ENCODE assay signal across 11 mouse cellular contexts in the genomic region with DNA sequence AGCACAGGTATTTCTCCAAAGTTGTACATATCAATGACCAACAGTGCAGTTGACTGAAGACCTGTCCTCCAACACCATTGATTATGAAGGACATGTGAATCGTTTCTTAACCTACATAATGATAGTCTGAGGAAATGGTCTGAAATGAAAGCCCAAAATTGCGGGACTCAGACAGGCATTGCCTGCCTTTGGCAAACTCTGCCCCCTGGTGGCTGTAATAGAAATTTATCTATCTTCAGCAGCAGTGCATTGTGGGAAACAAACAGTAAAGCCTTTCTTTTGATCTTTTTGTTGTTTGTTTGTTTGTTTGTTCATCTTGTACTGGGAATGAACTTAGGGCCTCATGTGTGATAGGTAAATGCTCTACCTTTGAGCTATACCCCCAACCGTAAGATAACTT. TPM values are rescaled to one million over a fixed set of nuclear protein-coding genes. Genes with fewer than 3 reads are reported as not detected.
A peak's percentile ranks its signal among the peaks of the same experiment; 100 is the strongest.
DNase-seq lines count a peak whose midpoint lies in the region; ATAC-seq and TF ChIP-seq lines count a peak whose summit lies in the region.
"Had no signal": no experiment of that assay in that cellular context is flagged by ENCODE, and none has a peak within 500 bp of the region (broad histone marks: within the 10 kb centered on the region; RNA-seq: fewer than 3 reads in every experiment).

No protein-coding gene starts in this region.

- in situ Hi-C loops in CH12.LX (cut with MboI; ENCODE audit: low pct_ligation_motif_present, low pct_unique_long_range_greater_than_20kb, low sequenced_read_pairs), result no loop called here

- TF ChIP-seq POLR2A in lung, adult 2 months (IDR thresholded peaks at IDR 0.05; ENCODE audit: borderline replicate concordance, extremely low read depth, low read depth, low read length), result no peak
- no peak for TF ChIP-seq POLR2A in CH12.LX (IDR thresholded peaks at IDR 0.05; ENCODE audit: low read depth, low read length)
- no peak for TF ChIP-seq POLR2A in brain, embryonic 14.5 days (IDR thresholded peaks at IDR 0.05; ENCODE audit: borderline replicate concordance, extremely low read depth, insufficient read depth, insufficient read length, poor library complexity, severe bottlenecking)
- TF ChIP-seq POLR2A in cerebellum, adult 2 months (IDR thresholded peaks at IDR 0.05; ENCODE audit: borderline replicate concordance, insufficient read depth, low read length), result no peak

- no peaks in the 10 kb centered on the region for H3K27me3 ChIP-seq in forebrain, postnatal 0 days (ENCODE audit: insufficient read depth, low read length)
- no peaks in the 10 kb centered on the region for H3K27me3 ChIP-seq in forebrain, embryonic 15.5 days
- H3K27me3 ChIP-seq in CH12.LX (replicated peaks), result no peaks in the 10 kb centered on the region
- no peaks in the 10 kb centered on the region for H3K27me3 ChIP-seq in cerebellum, adult 2 months (ENCODE audit: control insufficient read depth, insufficient read depth, low read length)
- H3K27me3 ChIP-seq: forebrain, embryonic 12.5 days had no signal

- no peak for TF ChIP-seq EP300 in CH12.LX (IDR thresholded peaks at IDR 0.05; ENCODE audit: low read length)

- no peaks in the 10 kb centered on the region for H3K36me3 ChIP-seq in forebrain, postnatal 0 days (ENCODE audit: insufficient read depth)
- H3K36me3 ChIP-seq in forebrain, embryonic 15.5 days, result no peaks in the 10 kb centered on the region
- H3K36me3 ChIP-seq in CH12.LX (replicated peaks in 1 of 2; ENCODE audit: control insufficient read depth in 1 of 2, insufficient read depth in 1 of 2, low read length in 1 of 2), result no peaks in the 10 kb centered on the region
- H3K36me3 ChIP-seq: forebrain, embryonic 12.5 days; G1E had no signal

- ATAC-seq in forebrain, postnatal 0 days, result no peak
- no peak for ATAC-seq in forebrain, embryonic 15.5 days (replicated peaks)

- WGBS in forebrain, postnatal 0 days, result 91% methylated on average over 3 of the region's 3 CpGs
- 88% methylated on average over 3 of the region's 3 CpGs for WGBS in forebrain, embryonic 15.5 days
- 89% methylated on average over 3 of the region's 3 CpGs for WGBS in lung, adult 2 months
- 89% methylated on average over 3 of the region's 3 CpGs for WGBS in cerebellum, adult 2 months

- no peaks in the 10 kb centered on the region for H3K9me3 ChIP-seq in forebrain, postnatal 0 days (ENCODE audit: low read length)
- H3K9me3 ChIP-seq in forebrain, embryonic 15.5 days, result no peaks in the 10 kb centered on the region
- H3K9me3 ChIP-seq in CH12.LX (replicated peaks; ENCODE audit: low read length), result peaks cover 3% of the 10 kb centered on the region
- H3K9me3 ChIP-seq: forebrain, embryonic 12.5 days; G1E had no signal

- H3K4me1 ChIP-seq in forebrain, postnatal 0 days (ENCODE audit: insufficient read depth), result no peaks in the 10 kb centered on the region
- no peaks in the 10 kb centered on the region for H3K4me1 ChIP-seq in forebrain, embryonic 15.5 days
- H3K4me1 ChIP-seq in lung, adult 2 months (ENCODE audit: control insufficient read depth, insufficient read depth, low read length), result no peaks in the 10 kb centered on the region
- H3K4me1 ChIP-seq in CH12.LX (ENCODE audit: control insufficient read depth in 1 of 2, insufficient read depth in 2 of 2), result no peaks in the 10 kb centered on the region; a peak in 1 of 4 replicates
- H3K4me1 ChIP-seq in cerebellum, adult 2 months (ENCODE audit: control insufficient read depth, insufficient read depth, low read length), result no peaks in the 10 kb centered on the region
- H3K4me1 ChIP-seq: forebrain, embryonic 12.5 days had no signal

- TF ChIP-seq CTCF in forebrain, postnatal 0 days (IDR thresholded peaks at IDR 0.05; ENCODE audit: low read depth), result peak; percentile 30
- 0 out of 2 replicates have a peak, but pooled peaks have one; percentile 23 for TF ChIP-seq CTCF in lung, adult 2 months (IDR thresholded peaks at IDR 0.05; ENCODE audit: insufficient read depth, low read length)
- TF ChIP-seq CTCF in CH12.LX (conservative IDR thresholded peaks at IDR 0.05 in 1 of 2, IDR thresholded peaks at IDR 0.05 in 1 of 2; ENCODE audit: low read depth in 2 of 2, low read length in 2 of 2), result peak; percentile 40 to 66
- TF ChIP-seq CTCF in brain, embryonic 14.5 days (IDR thresholded peaks at IDR 0.05; ENCODE audit: borderline replicate concordance, extremely low read depth, insufficient read depth, insufficient read length), result peak; percentile 38; the same call in 1 of the 2 replicates
- TF ChIP-seq CTCF in cerebellum, adult 2 months (IDR thresholded peaks at IDR 0.05; ENCODE audit: borderline replicate concordance, insufficient read depth, low read depth, low read length), result no peak

- no peak overlapping the region for H3K27ac ChIP-seq in forebrain, postnatal 0 days (ENCODE audit: low read depth, low read length)
- no peak overlapping the region for H3K27ac ChIP-seq in forebrain, embryonic 15.5 days (replicated peaks)
- no peak overlapping the region for H3K27ac ChIP-seq in CH12.LX (ENCODE audit: insufficient read depth, low read depth)
- H3K27ac ChIP-seq in cerebellum, adult 2 months (ENCODE audit: insufficient read depth, low read length), result no peak overlapping the region
- H3K27ac ChIP-seq: forebrain, embryonic 12.5 days had no signal

- H3K79me2 ChIP-seq in CH12.LX (replicated peaks; ENCODE audit: control insufficient read depth, extremely low read depth, insufficient read depth, poor library complexity, severe bottlenecking), result no peaks in the 10 kb centered on the region

- dilution Hi-C loops in CH12.LX (cut with MboI; ENCODE audit: extremely low pct_ligation_motif_present, extremely low pct_unique_long_range_greater_than_20kb, low sequenced_read_pairs), result no loop called here

- DNase-seq in forebrain, postnatal 0 days, result no peak
- DNase-seq in lung, adult 2 months, result no peak
- DNase-seq in lung, postnatal 36 days, result no peak
- DNase-seq in CH12.LX (ENCODE audit: extremely low read depth), result peak; percentile 45
- DNase-seq in brain, embryonic 14.5 days (ENCODE audit: low read depth), result no peak
- no peak for DNase-seq in cerebellum, adult 2 months
- no peak for DNase-seq in spleen, adult 12 weeks (ENCODE audit: low spot score)
- DNase-seq: kidney, postnatal 25 days had no signal

- no peak overlapping the region for H3K9ac ChIP-seq in forebrain, postnatal 0 days
- H3K9ac ChIP-seq in forebrain, embryonic 15.5 days (replicated peaks), result no peak overlapping the region
- H3K9ac ChIP-seq in CH12.LX (ENCODE audit: insufficient read depth, low read depth), result no peak overlapping the region
- H3K9ac ChIP-seq: forebrain, embryonic 12.5 days had no signal

- TF ChIP-seq RAD21 in CH12.LX (IDR thresholded peaks at IDR 0.05; ENCODE audit: low read depth, low read length), result peak; percentile 54

- H3K4me3 ChIP-seq in forebrain, postnatal 0 days (ENCODE audit: low read depth, low read length), result no peak overlapping the region
- no peak overlapping the region for H3K4me3 ChIP-seq in forebrain, embryonic 15.5 days
- no peak overlapping the region for H3K4me3 ChIP-seq in lung, adult 2 months (replicated peaks; ENCODE audit: extremely low read depth, low read depth, low read length)
- no peak overlapping the region for H3K4me3 ChIP-seq in CH12.LX (replicated peaks in 1 of 3; ENCODE audit: low read depth in 2 of 3, low read length in 2 of 3, poor library complexity in 1 of 3)
- no peak overlapping the region for H3K4me3 ChIP-seq in cerebellum, adult 2 months (replicated peaks; ENCODE audit: insufficient read depth, low read depth, low read length)
- H3K4me3 ChIP-seq: forebrain, embryonic 12.5 days had no signal

- H3K4me2 ChIP-seq in forebrain, postnatal 0 days (ENCODE audit: low read depth), result no peak overlapping the region
- H3K4me2 ChIP-seq in forebrain, embryonic 15.5 days (replicated peaks), result no peak overlapping the region
- no peak overlapping the region; the same call in 1 of the 2 replicates for H3K4me2 ChIP-seq in CH12.LX (ENCODE audit: insufficient read depth, low read depth, poor library complexity, severe bottlenecking)
- H3K4me2 ChIP-seq: forebrain, embryonic 12.5 days had no signal

TF ChIP-seq in CH12.LX, 34 proteins besides CTCF, POLR2A, EP300 and RAD21:
- TF ChIP-seq SMC3 (IDR thresholded peaks at IDR 0.05; ENCODE audit: low read depth, low read length) (peak; percentile 48), NRF1 (IDR thresholded peaks at IDR 0.05; ENCODE audit: low read depth, low read length) (no peak)

RNA-seq across cellular contexts. Expression of a gene that starts 32.2 kb away (rescaled TPM):
- 5.8 and 10.5 TPM in 2 replicates for total RNA-seq in forebrain, postnatal 0 days (2014; rRNA removed)
- polyA plus RNA-seq in forebrain, postnatal 0 days (2015; fragmentation: Nextera tagmentation; extraction: Ambion mirVana), result 3.2 and 3.3 TPM in 2 replicates
- 4.3 and 4.8 TPM in 2 replicates for polyA plus RNA-seq in forebrain, embryonic 15.5 days (2015; fragmentation: Nextera tagmentation; extraction: Ambion mirVana)
- polyA plus RNA-seq in lung, adult 2 months (2012; rRNA removed), result 3.0 and 4.0 TPM in 2 replicates
- total RNA-seq in CH12.LX (2012; rRNA removed) (not detected in 2 replicates), CH12.LX (2014; rRNA removed) (not detected in 2 replicates)
- polyA plus RNA-seq in CH12.LX (2012; ENCODE audit: insufficient read length, low read depth), result not detected in 2 replicates
- polyA plus RNA-seq in brain, embryonic 14.5 days (2012; rRNA removed), result 8.2 and 9.1 TPM in 2 replicates
- polyA plus RNA-seq in cerebellum, adult 2 months (2012; rRNA removed), result 4.0 and 4.6 TPM in 2 replicates
